ENCODE assay signal across 8 mouse cellular contexts in the genomic region with DNA sequence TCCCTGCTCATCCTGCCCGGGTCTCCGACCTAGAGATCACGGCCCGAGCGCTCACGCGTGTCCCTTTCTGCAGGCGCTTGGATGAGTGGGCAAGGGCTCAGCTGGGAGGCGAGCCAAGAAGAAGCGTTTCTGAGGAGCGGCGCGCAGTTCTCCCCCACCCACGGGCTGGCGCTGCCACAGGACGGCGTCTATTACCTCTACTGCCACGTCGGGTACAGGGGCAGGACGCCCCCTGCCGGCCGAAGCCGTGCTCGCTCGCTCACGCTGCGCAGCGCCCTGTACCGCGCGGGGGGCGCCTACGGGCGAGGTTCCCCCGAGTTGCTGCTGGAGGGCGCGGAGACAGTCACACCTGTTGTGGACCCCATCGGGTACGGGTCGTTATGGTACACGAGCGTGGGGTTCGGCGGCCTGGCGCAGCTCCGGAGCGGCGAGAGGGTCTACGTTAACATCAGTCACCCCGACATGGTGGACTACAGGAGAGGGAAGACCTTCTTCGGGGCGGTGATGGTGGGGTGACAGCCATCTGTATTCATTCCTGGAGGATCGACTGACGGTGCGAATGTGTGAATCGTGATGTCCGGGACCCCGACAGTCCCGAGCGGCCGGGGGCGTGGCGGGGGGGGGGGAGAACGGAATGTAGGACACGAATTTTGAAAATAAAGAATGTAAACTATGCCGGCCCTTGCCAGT. TPM values are rescaled to one million over a fixed set of nuclear protein-coding genes. Genes with fewer than 3 reads are reported as not detected.
DNase-seq lines count a peak whose midpoint lies in the region; ATAC-seq lines count a peak whose summit lies in the region.

No protein-coding gene starts in this region.

- peak; percentile 98 for DNase-seq in heart, adult 11 months
- DNase-seq in heart, adult 8-10 months (ENCODE audit: low spot score): no peak
- DNase-seq in embryonic facial prominence, embryonic 14.5 days (ENCODE audit: low spot score): peak; percentile 77
- peak; percentile 95 for DNase-seq in naive thymus-derived CD4-positive, alpha-beta T cell, adult 2 months (ENCODE audit: low read depth)
- peak; percentile 93 for DNase-seq in splenic B cell, adult 2 months (ENCODE audit: low read depth, low spot score)

- 1% methylated on average over 50 of the region's 66 CpGs for WGBS in embryonic facial prominence, embryonic 14.5 days
- 2% methylated on average over 66 of the region's 66 CpGs for WGBS in heart, embryonic 11.5 days (ENCODE audit: insufficient replicate concordance)
- WGBS in kidney, embryonic 15.5 days: 1% methylated on average over 66 of the region's 66 CpGs
- under 1% methylated on average over 66 of the region's 66 CpGs for WGBS in liver, embryonic 12.5 days (ENCODE audit: insufficient replicate concordance)

- H3K36me3 ChIP-seq in embryonic facial prominence, embryonic 14.5 days (ENCODE audit: control insufficient read depth, insufficient read depth, low read length): no peaks in the 10 kb centered on the region
- H3K36me3 ChIP-seq in heart, embryonic 11.5 days (ENCODE audit: control insufficient read depth, insufficient read depth, low read length): no peaks in the 10 kb centered on the region
- H3K36me3 ChIP-seq in kidney, embryonic 15.5 days: no peaks in the 10 kb centered on the region
- H3K36me3 ChIP-seq in liver, embryonic 12.5 days: no peaks in the 10 kb centered on the region
- peaks cover 23% of the 10 kb centered on the region for H3K36me3 ChIP-seq in splenic B cell, adult 2 months (ENCODE audit: control insufficient read depth, insufficient read depth, low read length, poor library complexity, severe bottlenecking)

- H3K9me3 ChIP-seq in embryonic facial prominence, embryonic 14.5 days (ENCODE audit: control insufficient read depth, low read length): no peaks in the 10 kb centered on the region
- H3K9me3 ChIP-seq in heart, embryonic 11.5 days (replicated peaks; ENCODE audit: control insufficient read depth, low read length): no peaks in the 10 kb centered on the region
- H3K9me3 ChIP-seq in kidney, embryonic 15.5 days (replicated peaks): no peaks in the 10 kb centered on the region
- H3K9me3 ChIP-seq in liver, embryonic 12.5 days (replicated peaks): no peaks in the 10 kb centered on the region

- peak; percentile 92 for ATAC-seq in embryonic facial prominence, embryonic 14.5 days (ENCODE audit: low read depth)
- peak; percentile 66; the same call in 1 of the 2 replicates for ATAC-seq in heart, embryonic 11.5 days (replicated peaks; ENCODE audit: insufficient number of reproducible peaks, low FRiP score, low TSS enrichment)
- ATAC-seq in kidney, embryonic 15.5 days (replicated peaks; ENCODE audit: low FRiP score): peak; percentile 81
- ATAC-seq in liver, embryonic 12.5 days: peak; percentile 76

- no peak overlapping the region for H3K27ac ChIP-seq in embryonic facial prominence, embryonic 14.5 days (replicated peaks; ENCODE audit: low read depth, low read length)
- H3K27ac ChIP-seq in heart, embryonic 11.5 days (ENCODE audit: low read depth, low read length): no peak overlapping the region
- no peak overlapping the region for H3K27ac ChIP-seq in kidney, embryonic 15.5 days
- no peak overlapping the region for H3K27ac ChIP-seq in liver, embryonic 12.5 days

- peak overlapping the region; percentile 46 for H3K4me3 ChIP-seq in embryonic facial prominence, embryonic 14.5 days (ENCODE audit: low read depth, low read length)
- peak overlapping the region; percentile 49 for H3K4me3 ChIP-seq in heart, embryonic 11.5 days (ENCODE audit: low read depth, low read length)
- peak overlapping the region; percentile 49 for H3K4me3 ChIP-seq in kidney, embryonic 15.5 days (replicated peaks)
- H3K4me3 ChIP-seq in liver, embryonic 12.5 days: peak overlapping the region; percentile 54

- H3K9ac ChIP-seq in embryonic facial prominence, embryonic 14.5 days (ENCODE audit: low read depth, low read length): peak overlapping the region; percentile 60
- peak overlapping the region; percentile 63; the same call in 1 of the 2 replicates for H3K9ac ChIP-seq in heart, embryonic 11.5 days (ENCODE audit: low read depth, low read length)
- peak overlapping the region; percentile 37 for H3K9ac ChIP-seq in kidney, embryonic 15.5 days
- peak overlapping the region; percentile 52 for H3K9ac ChIP-seq in liver, embryonic 12.5 days

- H3K4me2 ChIP-seq in embryonic facial prominence, embryonic 14.5 days (ENCODE audit: low read depth, low read length): peak overlapping the region; percentile 83
- peak overlapping the region; percentile 85 for H3K4me2 ChIP-seq in heart, embryonic 11.5 days
- peak overlapping the region; percentile 83 for H3K4me2 ChIP-seq in kidney, embryonic 15.5 days
- peak overlapping the region; percentile 80 for H3K4me2 ChIP-seq in liver, embryonic 12.5 days

- H3K4me1 ChIP-seq in embryonic facial prominence, embryonic 14.5 days (ENCODE audit: control insufficient read depth, insufficient read depth, low read length): peaks cover 11% of the 10 kb centered on the region; the same call in 1 of the 2 replicates
- H3K4me1 ChIP-seq in heart, embryonic 11.5 days (ENCODE audit: control insufficient read depth, insufficient read depth, low read length): peaks cover 9% of the 10 kb centered on the region; the same call in 1 of the 2 replicates
- peaks cover 22% of the 10 kb centered on the region for H3K4me1 ChIP-seq in kidney, embryonic 15.5 days
- peaks cover 43% of the 10 kb centered on the region for H3K4me1 ChIP-seq in liver, embryonic 12.5 days

- H3K27me3 ChIP-seq in embryonic facial prominence, embryonic 14.5 days (replicated peaks; ENCODE audit: control insufficient read depth, insufficient read depth, low read length): peaks cover 37% of the 10 kb centered on the region
- H3K27me3 ChIP-seq in heart, embryonic 11.5 days (ENCODE audit: control insufficient read depth, insufficient read depth, low read length): peaks cover 50% of the 10 kb centered on the region
- H3K27me3 ChIP-seq in kidney, embryonic 15.5 days: peaks cover 65% of the 10 kb centered on the region
- peaks cover 60% of the 10 kb centered on the region for H3K27me3 ChIP-seq in liver, embryonic 12.5 days (replicated peaks)
- H3K27me3 ChIP-seq in splenic B cell, adult 2 months (ENCODE audit: control insufficient read depth, insufficient read depth, low read length, poor library complexity, severe bottlenecking): no peaks in the 10 kb centered on the region

RNA-seq across cellular contexts. Expression of gene Ltb, which starts 1.5 kb away (rescaled TPM):
- total RNA-seq in heart, adult 8-10 months (2022): 1 to 10 TPM in 1 of 4 experiments, under 1 TPM in 3; 0.69 to 1.6 (median 0.80) TPM
- polyA plus RNA-seq in embryonic facial prominence, embryonic 14.5 days (2014; fragmentation: Nextera tagmentation; extraction: Ambion mirVana): 2.0 and 3.3 TPM in 2 replicates
- polyA plus RNA-seq in heart, embryonic 11.5 days (2014; fragmentation: Nextera tagmentation; extraction: Ambion mirVana): 0.42 TPM in 1 of 2 replicates, not detected in the other
- 0.53 and 0.72 TPM in 2 replicates for polyA plus RNA-seq in kidney, embryonic 15.5 days (2015; fragmentation: Nextera tagmentation; extraction: Ambion mirVana)
- polyA plus RNA-seq in liver, embryonic 12.5 days (2016; fragmentation: Nextera tagmentation; extraction: Ambion mirVana): 1.2 and 1.3 TPM in 2 replicates

RNA-seq across cellular contexts. Expression of gene Tnf, which starts 6.0 kb away (rescaled TPM):
- total RNA-seq in heart, adult 8-10 months (2022): under 1 TPM; 0.25 to 0.97 (median 0.52) TPM
- polyA plus RNA-seq in embryonic facial prominence, embryonic 14.5 days (2014; fragmentation: Nextera tagmentation; extraction: Ambion mirVana): 0.62 and 0.74 TPM in 2 replicates
- polyA plus RNA-seq in heart, embryonic 11.5 days (2014; fragmentation: Nextera tagmentation; extraction: Ambion mirVana): not detected in 2 replicates
- 0.12 TPM in 1 of 2 replicates, not detected in the other for polyA plus RNA-seq in kidney, embryonic 15.5 days (2015; fragmentation: Nextera tagmentation; extraction: Ambion mirVana)
- 0.33 and 0.36 TPM in 2 replicates for polyA plus RNA-seq in liver, embryonic 12.5 days (2016; fragmentation: Nextera tagmentation; extraction: Ambion mirVana)

RNA-seq across cellular contexts. Expression of gene Lst1, which starts 7.5 kb away (rescaled TPM):
- total RNA-seq in heart, adult 8-10 months (2022): 1 to 10 TPM; 1.8 to 3.6 (median 2.6) TPM
- polyA plus RNA-seq in embryonic facial prominence, embryonic 14.5 days (2014; fragmentation: Nextera tagmentation; extraction: Ambion mirVana): 22.2 and 26.9 TPM in 2 replicates
- polyA plus RNA-seq in heart, embryonic 11.5 days (2014; fragmentation: Nextera tagmentation; extraction: Ambion mirVana): 4.9 and 5.0 TPM in 2 replicates
- polyA plus RNA-seq in kidney, embryonic 15.5 days (2015; fragmentation: Nextera tagmentation; extraction: Ambion mirVana): 12.1 and 13.7 TPM in 2 replicates
- polyA plus RNA-seq in liver, embryonic 12.5 days (2016; fragmentation: Nextera tagmentation; extraction: Ambion mirVana): 20.8 and 23.7 TPM in 2 replicates

RNA-seq across cellular contexts. Expression of gene Lta, which starts 9.4 kb away (rescaled TPM):
- total RNA-seq in heart, adult 8-10 months (2022): under 1 TPM in 1 of 4 experiments, not detected in 3; 0.44 TPM
- polyA plus RNA-seq in embryonic facial prominence, embryonic 14.5 days (2014; fragmentation: Nextera tagmentation; extraction: Ambion mirVana): 0.34 and 0.40 TPM in 2 replicates
- polyA plus RNA-seq in heart, embryonic 11.5 days (2014; fragmentation: Nextera tagmentation; extraction: Ambion mirVana): not detected in 2 replicates
- polyA plus RNA-seq in kidney, embryonic 15.5 days (2015; fragmentation: Nextera tagmentation; extraction: Ambion mirVana): 0.10 TPM in 1 of 2 replicates, not detected in the other
- polyA plus RNA-seq in liver, embryonic 12.5 days (2016; fragmentation: Nextera tagmentation; extraction: Ambion mirVana): 0.12 TPM in 1 of 2 replicates, not detected in the other

RNA-seq across cellular contexts. Expression of gene Aif1, which starts 19.9 kb away (rescaled TPM):
- total RNA-seq in heart, adult 8-10 months (2022): 1 to 10 TPM; 1.9 to 3.3 (median 2.4) TPM
- 16.5 and 17.7 TPM in 2 replicates for polyA plus RNA-seq in embryonic facial prominence, embryonic 14.5 days (2014; fragmentation: Nextera tagmentation; extraction: Ambion mirVana)
- polyA plus RNA-seq in heart, embryonic 11.5 days (2014; fragmentation: Nextera tagmentation; extraction: Ambion mirVana): 2.7 and 4.2 TPM in 2 replicates
- polyA plus RNA-seq in kidney, embryonic 15.5 days (2015; fragmentation: Nextera tagmentation; extraction: Ambion mirVana): 8.8 and 9.2 TPM in 2 replicates
- 10.5 and 11.6 TPM in 2 replicates for polyA plus RNA-seq in liver, embryonic 12.5 days (2016; fragmentation: Nextera tagmentation; extraction: Ambion mirVana)
